Mouse (Mus musculus) G1E (cell line): ENCODE data around the gene Nos1. TPM values are rescaled to one million over a fixed set of nuclear protein-coding genes. Genes with fewer than 3 reads are reported as not detected.

Experiments used
- ATAC-seq: 2 replicates; pipeline ENCODE4 v1.8.0; 2016; ENCODE audit warnings: mild to moderate bottlenecking; ENCODE audit not compliant: insufficient number of reproducible peaks, poor library complexity, low FRiP score, severe bottlenecking; ENCODE audit errors: extremely low read depth
- DNase-seq: peaks from one replicate; pipeline ENCODE4 v3.0.0; 2012; ENCODE audit warnings: low spot score
- H3K27me3 ChIP-seq: 2 replicates; pipeline ENCODE4 v1.6.1; 2012; ENCODE audit warnings: mild to moderate bottlenecking, low read length, inconsistent platforms; ENCODE audit not compliant: insufficient read depth
- H3K36me3 ChIP-seq: replicated peaks from 2 replicates; pipeline ENCODE3; 2012; ENCODE audit warnings: mild to moderate bottlenecking, inconsistent platforms
- H3K4me1 ChIP-seq: 2 replicates; pipeline ENCODE4 v1.6.1; 2012; ENCODE audit warnings: low read depth, low read length, inconsistent platforms, mixed read lengths; ENCODE audit not compliant: insufficient read depth
- H3K4me3 ChIP-seq: 2 replicates; pipeline ENCODE4 v1.5.1; 2012; ENCODE audit warnings: low read depth, mild to moderate bottlenecking, inconsistent platforms, low read length, moderate library complexity, mixed read lengths
- H3K9me3 ChIP-seq: replicated peaks from 2 replicates; pipeline ENCODE4 v1.6.1; 2012; ENCODE audit warnings: inconsistent platforms
- CTCF ChIP-seq: IDR thresholded peaks from 2 replicates; pipeline ENCODE4 v1.5.1; 2012; ENCODE audit warnings: low read depth, low read length, inconsistent platforms, mixed read lengths
- GATA1 ChIP-seq: IDR thresholded peaks from 2 replicates; pipeline ENCODE4 v1.6.1; 2012; ENCODE audit warnings: borderline replicate concordance, low read length, inconsistent platforms, mixed read lengths
- GATA2 ChIP-seq: IDR thresholded peaks from 2 replicates; pipeline ENCODE4 v1.6.1; 2012; ENCODE audit warnings: low read depth, low read length, inconsistent platforms, borderline replicate concordance
- POLR2AphosphoS5 ChIP-seq: IDR thresholded peaks from 2 replicates; pipeline ENCODE4 v1.6.1; 2012; ENCODE audit warnings: low read depth, low read length, inconsistent platforms; ENCODE audit not compliant: insufficient replicate concordance
- TAL1 ChIP-seq: conservative IDR thresholded peaks from 2 replicates; pipeline ENCODE4 v1.6.1; 2012; ENCODE audit warnings: low read depth, low read length, inconsistent platforms, mixed read lengths
- polyA plus RNA-seq: library from polyadenylated mRNA; stranded (reverse); fragments of >175 nt; gene quantifications from 2 replicates; pipeline ENCODE4 v1.2.3, GENCODE M21; 2012
- total RNA-seq, 2 experiments: library from RNA; stranded (forward) in 1 of 2; stranded (reverse) in 1 of 2; fragments of 200-1000 nt in 1 of 2; fragments of >200 nt in 1 of 2; fragmentation: Nextera tagmentation in 1 of 2; gene quantifications; 2 replicates each; pipeline ENCODE4 v1.2.3; 2014 to 2017

Gene Nos1
- total and polyA plus RNA-seq, 3 experiments: 0.05 TPM; not detected in 2

- Histone ChIP-seq H3K4me1 (no peaks in the 10 kb centered on the region), H3K27me3 (no peaks in the 10 kb centered on the region), H3K4me3 (no peak overlapping the region), H3K9me3 (no peaks in the 10 kb centered on the region), H3K36me3 (peaks cover 97% of the 10 kb centered on the region)
- TF ChIP-seq CTCF (no peak), POLR2AphosphoS5 (no peak), GATA1 (no peak)
- DNase-seq (no peak), ATAC-seq (no peak)
Observed at GRCm38 (mm10) chr5:117995372-117995901, 214.6 kb downstream of the Nos1 start.

GRCm38 (mm10) chr5:117995911-117996310, 215.1 kb downstream of the Nos1 start:
- no peak for DNase-seq
- H3K27me3 ChIP-seq: no peaks in the 10 kb centered on the region
- no peaks in the 10 kb centered on the region for H3K9me3 ChIP-seq
- no peak overlapping the region for H3K4me3 ChIP-seq
- TF ChIP-seq TAL1 (no peak), POLR2AphosphoS5 (no peak), GATA2 (no peak), GATA1 (no peak), CTCF (no peak)
- no peaks in the 10 kb centered on the region for H3K4me1 ChIP-seq
- H3K36me3 ChIP-seq: peaks cover 97% of the 10 kb centered on the region
- no peak for ATAC-seq

GRCm38 (mm10) chr5:117996581-117996980, 215.7 kb downstream of the Nos1 start:
- Histone ChIP-seq H3K4me3 (no peak overlapping the region), H3K4me1 (no peaks in the 10 kb centered on the region), H3K36me3 (peaks cover 97% of the 10 kb centered on the region), H3K9me3 (no peaks in the 10 kb centered on the region), H3K27me3 (no peaks in the 10 kb centered on the region)
- no peak for ATAC-seq
- DNase-seq: no peak
- no peak for TF ChIP-seq GATA1
- no peak for TF ChIP-seq CTCF
- no peak for TF ChIP-seq TAL1
- TF ChIP-seq GATA2: no peak
- no peak for TF ChIP-seq POLR2AphosphoS5

GRCm38 (mm10) chr5:117997434-117997970, 216.7 kb downstream of the Nos1 start:
- Histone ChIP-seq H3K9me3 (no peaks in the 10 kb centered on the region), H3K27me3 (no peaks in the 10 kb centered on the region), H3K4me3 (no peak overlapping the region), H3K36me3 (peaks cover 97% of the 10 kb centered on the region), H3K4me1 (no peaks in the 10 kb centered on the region)
- ATAC-seq: no peak
- DNase-seq: no peak
- no peak for TF ChIP-seq POLR2AphosphoS5
- TF ChIP-seq GATA1: no peak
- no peak for TF ChIP-seq TAL1
- TF ChIP-seq CTCF: no peak
- TF ChIP-seq GATA2: no peak

GRCm38 (mm10) chr5:117999061-117999460, 218.2 kb downstream of the Nos1 start:
- Histone ChIP-seq H3K4me1 (no peaks in the 10 kb centered on the region), H3K9me3 (no peaks in the 10 kb centered on the region), H3K36me3 (peaks cover 98% of the 10 kb centered on the region), H3K27me3 (no peaks in the 10 kb centered on the region), H3K4me3 (no peak overlapping the region)
- ATAC-seq (no peak), DNase-seq (no peak)
- no peak for TF ChIP-seq CTCF
- TF ChIP-seq GATA1: no peak

- Histone ChIP-seq H3K9me3 (no peaks in the 10 kb centered on the region), H3K27me3 (no peaks in the 10 kb centered on the region), H3K36me3 (peaks cover 98% of the 10 kb centered on the region), H3K4me3 (no peak overlapping the region), H3K4me1 (no peaks in the 10 kb centered on the region)
- DNase-seq (no peak), ATAC-seq (no peak)
- TF ChIP-seq POLR2AphosphoS5: no peak
- no peak for TF ChIP-seq TAL1
- TF ChIP-seq CTCF: no peak
- no peak for TF ChIP-seq GATA2
- TF ChIP-seq GATA1: no peak
Observed at GRCm38 (mm10) chr5:117999584-117999983, 218.8 kb downstream of the Nos1 start.
